Mouse (Mus musculus): ENCODE data around the gene Ahnak2.

- TF ChIP-seq CTCF (IDR thresholded peaks at IDR 0.05; ENCODE audit: low read depth): no peak
- no peak for TF ChIP-seq EP300 (IDR thresholded peaks at IDR 0.05; ENCODE audit: low read depth)
These were observed 5.6 kb downstream of the Ahnak2 start for GRCm38 (mm10) chr12:112796551-112797510.

Data from liver, postnatal 0 days (tissue).